Mouse (Mus musculus) myocyte (in vitro differentiated cells): ENCODE results near the gene Mettl9.

Experiments used
- POLR2A ChIP-seq: IDR thresholded peaks from one replicate; pipeline ENCODE4 v1.6.1; 2011; ENCODE audit warnings: low read depth, mild to moderate bottlenecking, control low read depth, moderate library complexity; ENCODE audit not compliant: insufficient read length
- TCF12 ChIP-seq: IDR thresholded peaks from one replicate; pipeline ENCODE4 v1.6.1; 2011; ENCODE audit warnings: mild to moderate bottlenecking, control low read depth; ENCODE audit not compliant: poor library complexity, insufficient read depth, severe bottlenecking
- USF1 ChIP-seq: IDR thresholded peaks from one replicate; pipeline ENCODE4 v1.6.1; 2011; ENCODE audit warnings: low read depth, mild to moderate bottlenecking, control low read depth, moderate library complexity

GRCm38 (mm10) chr7:121074281-121074680, 40.0 kb downstream of the Mettl9 start, which contains the start of gene Igsf6:
- TF ChIP-seq TCF12: no peak
- TF ChIP-seq POLR2A: no peak
- TF ChIP-seq USF1: no peak
